Mouse (Mus musculus): Measurements from ENCODE around the gene Olfml2b. TPM values are rescaled to one million over a fixed set of nuclear protein-coding genes. Genes with fewer than 3 reads are reported as not detected.

Olfml2b gene
- total RNA-seq, 2 experiments from 2014 or later: 40.6 to 52.9 TPM

Other genes starting within 250 kb of the Olfml2b start
- 100 to 1,000 TPM; 204 to 213 TPM for gene Nos1ap, start 54.7 kb upstream of the Olfml2b start, total RNA-seq (2021)
- 10 to 100 TPM; 48.7 to 50.9 TPM for gene Atf6, start 223.2 kb downstream of the Olfml2b start, total RNA-seq (2021)
- under 1 TPM; 0.48 to 0.60 TPM for gene Gm26620, start 240.5 kb downstream of the Olfml2b start, total RNA-seq (2021)
- gene Dusp12, start 241.0 kb downstream of the Olfml2b start, total RNA-seq (2021): 10 to 100 TPM; 14.8 to 15.6 TPM